Mouse (Mus musculus): ENCODE measurements at regions not wholly inside any gene's neighbourhood (a gene's known extent, or its start where the extent isn't known, plus 50 kb on each side); places are given as distances from the start of the nearest gene placed in this dataset.

- DNase-seq (ENCODE audit: low spot score in 2 of 2) = no peak
- no peak overlapping the region for H3K27ac ChIP-seq
- TF ChIP-seq CTCF (conservative IDR thresholded peaks at IDR 0.05) = no peak
- H3K4me3 ChIP-seq = no peak overlapping the region
These were observed 65.3 kb upstream of the Abcd3 start for GRCm38 (mm10) chr3:121880355-121880754.

- TF ChIP-seq CTCF (conservative IDR thresholded peaks at IDR 0.05) = no peak
- no peak overlapping the region for H3K27ac ChIP-seq
- H3K4me3 ChIP-seq = no peak overlapping the region
- no peak for DNase-seq (ENCODE audit: low spot score in 2 of 2)
These were observed 60.0 kb upstream of the Abcd3 start for GRCm38 (mm10) chr3:121875072-121875471.

- TF ChIP-seq CTCF (conservative IDR thresholded peaks at IDR 0.05) = no peak
- Histone ChIP-seq H3K4me3 (no peak overlapping the region), H3K27ac (no peak overlapping the region)
- DNase-seq (ENCODE audit: low spot score in 2 of 2) = no peak
These were observed 59.5 kb upstream of the Abcd3 start for GRCm38 (mm10) chr3:121874576-121874975.

- no peak for DNase-seq (ENCODE audit: low spot score in 2 of 2)
- H3K27ac ChIP-seq = no peak overlapping the region
- no peak for TF ChIP-seq CTCF (conservative IDR thresholded peaks at IDR 0.05)
- H3K4me3 ChIP-seq = no peak overlapping the region
These were observed 58.5 kb upstream of the Abcd3 start for GRCm38 (mm10) chr3:121873572-121873971.

GRCm38 (mm10) chr3:121872685-121873084, 57.6 kb upstream of the Abcd3 start:
- TF ChIP-seq CTCF (conservative IDR thresholded peaks at IDR 0.05) = no peak
- Histone ChIP-seq H3K27ac (no peak overlapping the region), H3K4me3 (no peak overlapping the region)
- no peak for DNase-seq (ENCODE audit: low spot score in 2 of 2)

GRCm38 (mm10) chr3:121871795-121872194, 56.7 kb upstream of the Abcd3 start:
- Histone ChIP-seq H3K27ac (no peak overlapping the region), H3K4me3 (no peak overlapping the region)
- no peak for DNase-seq (ENCODE audit: low spot score in 2 of 2)
- no peak for TF ChIP-seq CTCF (conservative IDR thresholded peaks at IDR 0.05)

GRCm38 (mm10) chr3:121870726-121871125, 55.6 kb upstream of the Abcd3 start:
- TF ChIP-seq CTCF (conservative IDR thresholded peaks at IDR 0.05) = no peak
- DNase-seq (ENCODE audit: low spot score in 2 of 2) = peak in 1 of 2 experiments; percentile 18
- no peak overlapping the region for H3K27ac ChIP-seq

GRCm38 (mm10) chr3:121869694-121870093, 54.6 kb upstream of the Abcd3 start:
- Histone ChIP-seq H3K4me3 (no peak overlapping the region), H3K27ac (no peak overlapping the region)
- DNase-seq (ENCODE audit: low spot score in 2 of 2) = peak; percentile 25 to 66
- no peak for TF ChIP-seq CTCF (conservative IDR thresholded peaks at IDR 0.05)

More at GRCm38 (mm10) chr3:121870726-121871125, 55.6 kb upstream of the Abcd3 start:
- no peak overlapping the region for H3K4me3 ChIP-seq

- H3K4me3 ChIP-seq = no peak overlapping the region
- no peak for TF ChIP-seq CTCF (conservative IDR thresholded peaks at IDR 0.05)
- H3K27ac ChIP-seq = no peak overlapping the region
- no peak for DNase-seq (ENCODE audit: low spot score in 2 of 2)
These were observed 52.2 kb upstream of the Abcd3 start for GRCm38 (mm10) chr3:121867301-121867700.

- Histone ChIP-seq H3K4me3 (no peak overlapping the region), H3K27ac (no peak overlapping the region)
- no peak for DNase-seq (ENCODE audit: low spot score in 2 of 2)
- no peak for TF ChIP-seq CTCF (conservative IDR thresholded peaks at IDR 0.05)
These were observed 49.8 kb upstream of the Abcd3 start for GRCm38 (mm10) chr3:121864734-121865445.
